Mouse (Mus musculus) liver, postnatal 0 days (tissue): Measurements from ENCODE around the gene Hs3st5. TPM values are rescaled to one million over a fixed set of nuclear protein-coding genes. Genes with fewer than 3 reads are reported as not detected.

Experiments used
- ATAC-seq: fragments of 200-750 bp; cut with Nextera tagmentation; 2 replicates; pipeline ENCODE4 v1.8.0; 2017; ENCODE audit warnings: mild to moderate bottlenecking, moderate library complexity
- DNase-seq: peaks from one replicate; pipeline ENCODE4 v3.0.0-alpha.2; 2016
- H3K27ac ChIP-seq: fragments of 300-500 bp; sonication (generic); 2 replicates; pipeline ENCODE4 v1.5.1; 2014; ENCODE audit warnings: antibody characterized with exemption, moderate library complexity, mild to moderate bottlenecking, low read depth
- H3K27me3 ChIP-seq: fragments of 300-500 bp; sonication (generic); 2 replicates; pipeline ENCODE4 v1.6.1; 2014; ENCODE audit warnings: low read length, control low read depth, mixed read lengths; ENCODE audit not compliant: insufficient read depth
- H3K36me3 ChIP-seq: fragments of 300-500 bp; sonication (generic); replicated peaks from 2 replicates; pipeline ENCODE4 v1.6.1; 2014; ENCODE audit warnings: mild to moderate bottlenecking, control low read depth, low read length, moderate library complexity, mixed read lengths; ENCODE audit not compliant: insufficient read depth
- H3K4me1 ChIP-seq: fragments of 300-500 bp; sonication (generic); 2 replicates; pipeline ENCODE4 v1.6.1; 2014; ENCODE audit warnings: antibody characterized with exemption, mild to moderate bottlenecking, control low read depth; ENCODE audit not compliant: insufficient read depth
- H3K4me2 ChIP-seq: fragments of 300-500 bp; sonication (generic); 2 replicates; pipeline ENCODE4 v1.6.1; 2014; ENCODE audit warnings: low read depth, mild to moderate bottlenecking, low read length, moderate library complexity, mixed read lengths
- H3K4me3 ChIP-seq: fragments of 300-500 bp; sonication (generic); 2 replicates; pipeline ENCODE4 v1.5.1; 2014; ENCODE audit warnings: low read depth, low read length
- H3K9ac ChIP-seq: fragments of 300-500 bp; sonication (generic); replicated peaks from 2 replicates; pipeline ENCODE4 v1.6.1; 2014; ENCODE audit warnings: mild to moderate bottlenecking, moderate library complexity
- H3K9me3 ChIP-seq: fragments of 300-500 bp; sonication (generic); 2 replicates; pipeline ENCODE4 v1.6.1; 2016; ENCODE audit warnings: mild to moderate bottlenecking, control low read depth, low read length, mixed read lengths
- CTCF ChIP-seq: sonication (generic); IDR thresholded peaks from 2 replicates; pipeline ENCODE4 v1.5.1; 2016; ENCODE audit warnings: antibody characterized with exemption, low read depth
- EP300 ChIP-seq: IDR thresholded peaks from 2 replicates; pipeline ENCODE4 v1.6.1; 2016; ENCODE audit warnings: antibody characterized with exemption, low read depth, mild to moderate bottlenecking
- WGBS: fragments of 180-500 bp; shearing (Covaris S2); extraction: QIAGEN DNeasy Blood & Tissue Kit; methylation state at CpG from one replicate; pipeline ENCODE4 v1.1.7; 2014; ENCODE audit not compliant: insufficient replicate concordance; 5-methylcytosine and 5-hydroxymethylcytosine counted together
- polyA plus RNA-seq: library from polyadenylated mRNA; unstranded; fragments of >200 nt; fragmentation: Nextera tagmentation; extraction: Ambion mirVana; gene quantifications from 2 replicates; pipeline ENCODE4 v1.2.1, GENCODE M21; 2015

The Hs3st5 gene
- polyA plus RNA-seq, result not detected in 2 replicates

GRCm38 (mm10) chr10:36506727-36507555 lies at the start of gene Hs3st5:
Gene Hs3st5 (plus strand): TSS chr10:36506814.
- under 1% methylated on average over 67 of the region's 71 CpGs for WGBS
- Histone ChIP-seq H3K36me3 (no peaks in the 10 kb centered on the region), H3K9me3 (no peaks in the 10 kb centered on the region), H3K27ac (no peak within 1 kb of the TSS), H3K4me2 (peak within 1 kb of the TSS; percentile 64), H3K4me3 (peak within 1 kb of the TSS; percentile 35), H3K27me3 (peaks cover 28% of the 10 kb centered on the region), H3K9ac (no peak within 1 kb of the TSS), H3K4me1 (no peaks in the 10 kb centered on the region)
- TF ChIP-seq EP300, result no peak
- TF ChIP-seq CTCF, result no peak
- peak; percentile 14 for DNase-seq
- ATAC-seq, result no peak

DNA sequence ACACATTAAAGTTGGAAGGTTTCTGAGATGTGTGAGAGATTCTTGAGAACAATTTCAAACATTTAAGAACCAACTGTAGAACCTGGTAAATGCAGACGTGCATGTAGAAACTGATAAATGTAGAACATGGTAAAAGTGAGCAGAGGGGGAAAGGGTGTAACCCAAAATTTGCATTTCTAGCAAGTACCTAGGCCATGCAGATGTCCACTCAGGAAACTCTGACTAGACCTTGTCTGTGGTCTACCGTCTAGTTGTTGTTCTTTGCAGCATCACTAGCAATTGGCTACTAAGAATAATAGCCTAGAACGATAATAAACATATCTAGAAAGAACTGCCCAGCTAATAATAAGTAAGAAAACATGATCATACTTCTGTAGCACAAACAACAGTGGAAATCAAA lies 38.0 kb upstream of the Hs3st5 start:
- no peak for DNase-seq
- Histone ChIP-seq H3K4me1 (no peaks in the 10 kb centered on the region), H3K4me2 (no peak overlapping the region), H3K27me3 (no peaks in the 10 kb centered on the region), H3K36me3 (no peaks in the 10 kb centered on the region), H3K4me3 (no peak overlapping the region), H3K9me3 (no peaks in the 10 kb centered on the region), H3K27ac (no peak overlapping the region), H3K9ac (no peak overlapping the region)
- 81% methylated on average over 3 of the region's 3 CpGs for WGBS
- TF ChIP-seq EP300, result no peak
- no peak for TF ChIP-seq CTCF
- no peak for ATAC-seq

DNA sequence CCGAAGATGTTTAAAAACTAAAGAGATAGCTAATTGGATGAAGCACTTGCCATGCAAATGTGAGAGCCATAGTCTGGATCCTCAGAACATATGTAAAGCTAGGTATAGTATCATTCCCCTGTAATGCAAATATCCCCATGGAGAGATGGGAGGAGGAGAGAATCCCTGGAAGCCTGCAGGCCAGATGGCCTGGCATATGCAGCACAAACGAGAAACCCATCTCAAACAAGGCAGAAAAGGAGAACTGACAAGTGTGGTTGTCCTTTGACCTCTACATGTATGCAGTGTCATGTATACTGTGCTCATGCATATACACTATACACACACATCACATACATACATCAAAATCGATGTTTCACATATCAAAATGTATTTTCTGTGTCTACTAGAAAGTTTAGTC lies 35.5 kb upstream of the Hs3st5 start:
- no peak overlapping the region for H3K9ac ChIP-seq
- TF ChIP-seq EP300 (no peak), CTCF (no peak)
- ATAC-seq (no peak), DNase-seq (no peak)
- no peak overlapping the region for H3K4me2 ChIP-seq
- no peak overlapping the region for H3K27ac ChIP-seq
- H3K4me1 ChIP-seq, result no peaks in the 10 kb centered on the region
- no peak overlapping the region for H3K4me3 ChIP-seq
- no peaks in the 10 kb centered on the region for H3K27me3 ChIP-seq
- WGBS, result 56% methylated on average over 3 of the region's 3 CpGs
- H3K36me3 ChIP-seq, result no peaks in the 10 kb centered on the region
- H3K9me3 ChIP-seq, result no peaks in the 10 kb centered on the region

DNA sequence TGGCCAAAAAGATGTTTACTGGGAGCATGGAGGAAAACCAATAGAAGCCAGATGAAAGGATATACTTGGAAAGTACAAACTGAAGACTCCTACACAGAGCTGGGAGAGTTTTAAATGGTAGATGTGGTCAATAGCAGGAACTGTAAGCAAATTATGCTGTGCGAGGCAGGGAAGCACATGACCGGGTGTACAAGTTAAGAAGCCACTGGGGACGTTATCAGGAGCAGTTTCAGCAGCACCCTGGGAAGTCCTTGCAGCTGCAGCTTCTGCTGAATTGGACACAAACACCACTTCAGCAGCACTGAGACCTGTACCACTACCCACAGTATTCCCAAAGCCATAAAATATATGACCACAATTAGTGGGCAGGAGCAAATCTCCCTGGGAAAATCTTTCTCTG lies 31.8 kb upstream of the Hs3st5 start:
- H3K27me3 ChIP-seq, result no peaks in the 10 kb centered on the region
- H3K4me2 ChIP-seq, result no peak overlapping the region
- no peak overlapping the region for H3K27ac ChIP-seq
- DNase-seq (no peak), ATAC-seq (no peak)
- no peaks in the 10 kb centered on the region for H3K9me3 ChIP-seq
- H3K4me1 ChIP-seq, result no peaks in the 10 kb centered on the region
- 47% methylated on average over 3 of the region's 3 CpGs for WGBS
- no peak overlapping the region for H3K9ac ChIP-seq
- no peak for TF ChIP-seq CTCF
- TF ChIP-seq EP300, result no peak
- no peaks in the 10 kb centered on the region for H3K36me3 ChIP-seq
- H3K4me3 ChIP-seq, result no peak overlapping the region

GRCm38 (mm10) chr10:36477543-36477942 lies 29.1 kb upstream of the Hs3st5 start:
- Histone ChIP-seq H3K9ac (no peak overlapping the region), H3K27ac (no peak overlapping the region), H3K27me3 (no peaks in the 10 kb centered on the region), H3K4me3 (no peak overlapping the region), H3K36me3 (no peaks in the 10 kb centered on the region), H3K9me3 (no peaks in the 10 kb centered on the region), H3K4me1 (no peaks in the 10 kb centered on the region), H3K4me2 (no peak overlapping the region)
- TF ChIP-seq CTCF (no peak), EP300 (no peak)
- 72% methylated on average over 4 of the region's 4 CpGs for WGBS
- no peak for DNase-seq
- ATAC-seq, result no peak

GRCm38 (mm10) chr10:36483362-36483761 lies 23.3 kb upstream of the Hs3st5 start:
- DNase-seq (no peak), ATAC-seq (no peak)
- H3K27ac ChIP-seq, result no peak overlapping the region
- no peak overlapping the region for H3K9ac ChIP-seq
- H3K4me1 ChIP-seq, result no peaks in the 10 kb centered on the region
- H3K4me2 ChIP-seq, result no peak overlapping the region
- 63% methylated on average over 2 of the region's 2 CpGs for WGBS
- H3K9me3 ChIP-seq, result no peaks in the 10 kb centered on the region
- no peak overlapping the region for H3K4me3 ChIP-seq
- TF ChIP-seq CTCF, result no peak
- no peak for TF ChIP-seq EP300
- H3K27me3 ChIP-seq, result no peaks in the 10 kb centered on the region
- no peaks in the 10 kb centered on the region for H3K36me3 ChIP-seq
